Mouse (Mus musculus) heart, embryonic 12.5 days (tissue): Measurements from ENCODE around the gene Actn4. TPM values are rescaled to one million over a fixed set of nuclear protein-coding genes. Genes with fewer than 3 reads are reported as not detected.
A peak's percentile ranks its signal among the peaks of the same experiment; 100 is the strongest.

ENCODE experiments used
- ATAC-seq: fragments of 200-750 bp; cut with Nextera tagmentation; 2 replicates; pipeline ENCODE4 v1.8.0; 2017; ENCODE audit warnings: moderate TSS enrichment, moderate library complexity; ENCODE audit not compliant: insufficient number of reproducible peaks, low FRiP score
- H3K27ac ChIP-seq: fragments of 300-500 bp; sonication (generic); 2 replicates; pipeline ENCODE4 v1.5.1; 2016; ENCODE audit warnings: mild to moderate bottlenecking, moderate library complexity; ENCODE audit not compliant: poor library complexity, severe bottlenecking
- H3K27me3 ChIP-seq: fragments of 300-500 bp; sonication (generic); replicated peaks from 2 replicates; pipeline ENCODE4 v1.6.1; 2016; ENCODE audit warnings: mild to moderate bottlenecking, moderate library complexity
- H3K36me3 ChIP-seq: fragments of 300-500 bp; sonication (generic); 2 replicates; pipeline ENCODE4 v1.6.1; 2016; ENCODE audit warnings: mild to moderate bottlenecking, moderate library complexity
- H3K4me1 ChIP-seq: fragments of 300-500 bp; sonication (generic); replicated peaks from 2 replicates; pipeline ENCODE4 v1.6.1; 2016; ENCODE audit warnings: mild to moderate bottlenecking
- H3K4me2 ChIP-seq: fragments of 300-500 bp; sonication (generic); 2 replicates; pipeline ENCODE4 v1.6.1; 2016; ENCODE audit warnings: mild to moderate bottlenecking, moderate library complexity
- H3K4me3 ChIP-seq: fragments of 300-500 bp; sonication (generic); 2 replicates; pipeline ENCODE4 v1.5.1; 2016; ENCODE audit warnings: mild to moderate bottlenecking
- H3K9ac ChIP-seq: fragments of 300-500 bp; sonication (generic); 2 replicates; pipeline ENCODE4 v1.6.1; 2016; ENCODE audit warnings: mild to moderate bottlenecking, moderate library complexity
- H3K9me3 ChIP-seq: fragments of 300-500 bp; sonication (generic); replicated peaks from 2 replicates; pipeline ENCODE4 v1.6.1; 2016; ENCODE audit warnings: mild to moderate bottlenecking, moderate library complexity
- WGBS: fragments of 180-500 bp; shearing (Covaris S2); methylation state at CpG from one replicate; pipeline ENCODE4 v1.1.7; 2016; 5-methylcytosine and 5-hydroxymethylcytosine counted together
- polyA plus RNA-seq: library from polyadenylated mRNA; unstranded; fragments of >200 nt; fragmentation: Nextera tagmentation; extraction: Ambion mirVana; gene quantifications from 2 replicates; pipeline ENCODE4 v1.2.1, GENCODE M21; 2016

Actn4 gene
- polyA plus RNA-seq, 1 experiment from 2014 or later = 317 TPM

DNA sequence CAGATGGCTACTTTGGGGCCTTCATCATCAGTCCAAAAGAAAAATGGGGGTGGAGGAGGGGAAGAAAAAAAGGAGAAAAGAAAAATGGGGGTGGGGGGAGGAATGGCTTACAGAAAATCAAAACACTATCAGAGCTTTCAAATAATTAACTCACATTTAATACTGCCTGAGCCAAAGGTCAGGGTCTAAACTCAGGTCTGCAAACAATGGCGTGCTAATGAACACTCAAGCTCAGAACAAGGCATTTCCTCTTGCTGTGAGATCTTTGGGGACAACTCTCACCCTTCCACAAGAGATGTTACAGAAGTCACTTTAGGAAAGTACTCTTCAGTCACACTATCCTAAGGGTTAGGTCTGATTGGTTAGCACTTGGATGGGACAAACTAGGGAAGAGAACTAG is 3.4 kb downstream of the Actn4 start:
- H3K9me3 ChIP-seq = no peaks in the 10 kb centered on the region
- no peaks in the 10 kb centered on the region for H3K27me3 ChIP-seq
- H3K27ac ChIP-seq = peak overlapping the region; percentile 85
- peaks cover 66% of the 10 kb centered on the region for H3K4me1 ChIP-seq
- peak overlapping the region; percentile 99 for H3K4me2 ChIP-seq
- peak overlapping the region; percentile 79; the same call in 1 of the 2 replicates for H3K4me3 ChIP-seq
- ATAC-seq = no peak
- H3K9ac ChIP-seq = peak overlapping the region; percentile 95; the same call in 1 of the 2 replicates
- WGBS = 57% methylated on average over 1 of the region's 1 CpGs
- peaks cover 8% of the 10 kb centered on the region; the same call in 1 of the 2 replicates for H3K36me3 ChIP-seq

DNA sequence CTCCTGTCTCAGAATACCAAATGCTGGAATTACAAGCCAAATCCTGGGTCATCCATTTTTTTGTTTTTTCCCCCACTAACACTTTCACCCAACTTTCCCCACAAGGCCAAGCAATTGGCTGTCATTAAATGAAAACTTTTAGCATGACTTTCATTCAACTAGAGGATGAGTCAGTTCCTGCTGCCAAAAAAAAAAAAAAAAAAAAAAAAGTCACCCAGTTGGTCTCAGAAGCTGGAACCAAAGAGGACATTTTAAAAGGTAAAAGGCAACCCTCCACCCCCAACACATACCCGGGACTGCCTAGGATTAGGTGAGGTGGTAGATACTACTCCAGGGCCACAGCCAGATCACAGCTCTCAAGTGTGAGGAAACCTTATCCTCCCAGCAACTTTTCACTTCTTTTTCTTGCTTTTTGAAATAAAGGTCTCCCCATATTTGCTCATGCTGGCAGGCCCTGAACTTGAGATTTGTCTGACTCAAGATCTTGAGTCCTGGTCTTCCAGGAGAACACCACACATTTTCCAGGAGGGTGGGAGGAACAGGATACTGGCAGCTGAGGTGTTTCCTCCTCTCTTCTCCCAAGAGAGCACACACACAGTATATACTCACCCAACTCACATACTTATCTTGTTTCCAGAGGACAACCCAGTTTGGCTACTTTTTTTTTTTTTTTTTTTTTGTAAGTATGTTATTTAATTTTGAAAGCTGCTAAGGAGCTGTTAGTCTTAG is 4.0 kb downstream of the Actn4 start:
- peak overlapping the region; percentile 99 for H3K4me2 ChIP-seq
- peak overlapping the region; percentile 52; the same call in 1 of the 2 replicates for H3K9ac ChIP-seq
- WGBS = 36% methylated on average over 1 of the region's 1 CpGs
- no peaks in the 10 kb centered on the region for H3K27me3 ChIP-seq
- peaks cover 8% of the 10 kb centered on the region; the same call in 1 of the 2 replicates for H3K36me3 ChIP-seq
- no peak overlapping the region for H3K4me3 ChIP-seq
- H3K27ac ChIP-seq = peak overlapping the region; percentile 58; the same call in 1 of the 2 replicates
- peaks cover 72% of the 10 kb centered on the region for H3K4me1 ChIP-seq
- ATAC-seq = no peak
- H3K9me3 ChIP-seq = no peaks in the 10 kb centered on the region

DNA sequence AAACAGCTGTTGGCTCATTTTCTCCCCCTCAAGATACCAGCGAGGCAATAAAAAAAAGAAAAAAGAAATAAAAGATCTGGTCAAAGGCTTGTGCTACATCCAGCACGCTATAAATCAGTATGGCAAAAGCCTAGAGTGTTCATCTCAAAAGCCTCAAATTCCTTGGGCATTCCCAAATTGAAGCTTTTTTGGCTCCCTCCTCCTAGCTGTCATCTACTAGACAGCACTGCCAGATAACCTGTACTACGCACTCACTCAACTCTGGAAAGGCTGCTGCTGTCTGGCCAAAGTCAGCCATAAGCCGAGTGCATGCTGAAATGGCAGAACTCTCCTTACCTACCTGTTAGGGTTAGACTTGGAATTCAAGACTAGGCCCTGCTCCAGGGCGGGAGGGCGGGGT is 4.9 kb downstream of the Actn4 start:
- H3K4me3 ChIP-seq = no peak overlapping the region
- peak overlapping the region; percentile 27 for H3K4me2 ChIP-seq
- peaks cover 8% of the 10 kb centered on the region; the same call in 1 of the 2 replicates for H3K36me3 ChIP-seq
- 58% methylated on average over 6 of the region's 6 CpGs for WGBS
- no peak for ATAC-seq
- H3K27ac ChIP-seq = peak overlapping the region; percentile 58
- peaks cover 81% of the 10 kb centered on the region for H3K4me1 ChIP-seq
- peak overlapping the region; percentile 44 for H3K9ac ChIP-seq
- no peaks in the 10 kb centered on the region for H3K27me3 ChIP-seq
- H3K9me3 ChIP-seq = no peaks in the 10 kb centered on the region

DNA sequence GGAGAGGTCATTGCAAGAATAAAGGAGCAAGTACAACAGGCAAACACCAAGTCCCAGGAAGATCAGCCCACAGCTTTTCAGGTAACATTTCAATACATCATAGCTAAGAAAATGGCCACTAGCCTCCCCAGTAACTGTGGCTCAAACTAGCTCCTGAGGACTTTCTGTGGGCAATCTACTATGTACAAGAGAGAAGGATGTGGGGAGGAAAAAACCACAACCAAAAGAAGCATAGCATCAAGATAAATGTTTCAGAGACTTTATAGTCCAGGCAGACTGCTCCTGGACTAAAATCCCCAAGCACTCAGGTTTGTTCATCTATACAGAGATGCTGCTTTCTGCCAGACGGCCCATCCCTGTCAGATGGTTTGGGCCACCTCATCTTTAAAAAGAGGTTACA is 5.9 kb downstream of the Actn4 start:
- peaks cover 8% of the 10 kb centered on the region; the same call in 1 of the 2 replicates for H3K36me3 ChIP-seq
- peaks cover 91% of the 10 kb centered on the region for H3K4me1 ChIP-seq
- no peak overlapping the region for H3K4me2 ChIP-seq
- no peaks in the 10 kb centered on the region for H3K27me3 ChIP-seq
- no peak overlapping the region for H3K9ac ChIP-seq
- H3K9me3 ChIP-seq = no peaks in the 10 kb centered on the region
- H3K27ac ChIP-seq = peak overlapping the region; percentile 77; the same call in 1 of the 2 replicates
- WGBS = 86% methylated on average over 1 of the region's 1 CpGs
- H3K4me3 ChIP-seq = no peak overlapping the region
- ATAC-seq = no peak

DNA sequence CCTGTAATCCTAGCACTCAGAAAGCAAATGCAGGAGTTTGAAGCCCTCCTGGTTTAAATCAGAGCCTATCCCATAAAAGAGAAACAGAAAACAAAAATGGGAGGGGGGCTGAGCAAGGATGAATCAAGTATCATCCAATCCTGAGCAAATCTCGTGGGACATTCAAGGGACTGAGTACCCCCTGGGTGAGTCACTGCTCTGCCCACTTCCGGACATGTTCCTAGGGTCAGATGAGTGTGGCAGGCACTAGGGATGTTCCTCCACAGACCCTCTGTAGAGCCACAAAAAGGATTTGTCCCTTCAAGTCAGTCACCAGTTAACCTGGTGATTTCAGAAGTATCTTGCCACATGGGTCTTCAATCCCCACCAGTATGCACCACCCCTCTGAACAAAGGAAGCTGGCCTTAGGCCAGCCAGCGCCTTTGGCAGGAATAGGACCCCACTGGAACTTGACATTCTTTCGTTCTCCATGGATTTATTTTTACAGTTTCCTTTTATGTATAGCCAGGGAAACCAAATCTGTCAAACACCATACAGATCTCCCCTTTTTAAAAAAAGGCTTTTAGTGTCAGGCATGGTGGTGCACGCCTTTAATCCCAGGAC is 6.7 kb downstream of the Actn4 start:
- Histone ChIP-seq H3K4me3 (no peak overlapping the region), H3K36me3 (peaks cover 10% of the 10 kb centered on the region; the same call in 1 of the 2 replicates), H3K9me3 (no peaks in the 10 kb centered on the region), H3K4me1 (peaks cover 94% of the 10 kb centered on the region), H3K9ac (peak overlapping the region; percentile 50), H3K27me3 (no peaks in the 10 kb centered on the region), H3K4me2 (peak overlapping the region; percentile 13; the same call in 1 of the 2 replicates), H3K27ac (peak overlapping the region; percentile 77)
- WGBS = 42% methylated on average over 5 of the region's 5 CpGs
- no peak; the same call in 1 of the 2 replicates for ATAC-seq

DNA sequence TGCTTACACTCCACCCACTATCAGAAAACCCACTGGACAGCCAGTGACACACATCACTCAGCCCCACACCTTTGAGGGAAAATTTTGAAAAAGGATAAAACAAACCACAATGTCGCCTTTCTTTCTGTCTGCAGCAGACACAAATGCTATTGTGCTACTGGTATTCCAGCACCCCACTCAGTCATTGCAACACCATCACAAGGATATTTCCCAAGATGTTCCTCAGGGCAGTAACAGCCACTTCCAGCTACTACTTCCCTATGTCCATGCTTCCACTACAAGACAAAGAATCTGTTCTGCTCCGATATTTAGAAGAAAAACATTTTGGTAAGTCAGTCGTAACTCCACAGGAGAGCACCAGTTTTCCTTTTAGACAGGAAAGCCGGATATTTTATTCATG is 7.4 kb downstream of the Actn4 start:
- H3K9ac ChIP-seq = peak overlapping the region; percentile 50
- 81% methylated on average over 4 of the region's 4 CpGs for WGBS
- no peaks in the 10 kb centered on the region for H3K27me3 ChIP-seq
- H3K4me1 ChIP-seq = peaks cover 94% of the 10 kb centered on the region
- no peaks in the 10 kb centered on the region for H3K9me3 ChIP-seq
- peak overlapping the region; percentile 77 for H3K27ac ChIP-seq
- H3K4me3 ChIP-seq = no peak overlapping the region
- no peak for ATAC-seq
- peaks cover 17% of the 10 kb centered on the region; the same call in 1 of the 2 replicates for H3K36me3 ChIP-seq
- no peak overlapping the region for H3K4me2 ChIP-seq

DNA sequence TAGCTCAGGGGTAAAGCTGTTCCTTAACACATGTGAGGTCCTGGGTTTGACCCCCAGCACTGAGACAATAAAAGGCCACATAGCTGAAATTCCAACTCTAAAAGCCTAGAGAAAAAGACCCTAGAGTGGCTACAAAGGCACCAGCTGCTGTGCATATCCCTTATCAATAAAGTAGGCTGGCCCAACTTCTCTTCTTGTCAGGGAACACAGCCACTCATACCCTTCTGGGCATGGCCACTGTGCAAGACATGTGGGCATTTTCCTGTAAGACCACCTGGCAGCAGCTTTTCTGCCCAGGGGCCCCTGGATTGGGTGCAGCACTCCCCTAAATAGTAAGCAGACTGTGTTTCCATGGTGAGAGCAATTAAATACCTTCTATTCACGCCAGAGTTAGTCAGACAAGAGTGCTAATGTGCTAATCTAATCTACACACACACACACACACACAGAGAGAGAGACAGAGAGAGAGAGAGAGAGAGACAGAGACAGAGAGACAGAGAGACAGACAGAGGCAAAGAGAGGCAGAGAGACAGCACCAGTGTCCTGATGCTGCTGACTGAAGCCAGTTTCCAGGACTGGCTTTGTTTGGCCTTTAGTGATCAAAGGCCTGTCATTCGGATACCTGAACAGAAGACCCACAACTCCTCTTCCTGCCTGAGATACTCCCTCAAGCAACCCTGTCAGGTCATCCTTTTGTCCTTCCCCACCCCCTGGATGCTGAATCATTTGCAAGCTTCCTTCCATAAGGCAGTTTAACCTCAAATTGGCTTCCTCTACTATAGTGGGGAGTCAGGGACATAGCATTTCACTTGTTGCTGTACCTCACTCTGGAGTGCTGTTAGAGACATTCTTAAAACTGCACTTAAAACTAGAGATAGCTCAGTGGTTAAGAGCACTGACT is 8.4 kb downstream of the Actn4 start:
- H3K27ac ChIP-seq = peak overlapping the region; percentile 89
- H3K4me3 ChIP-seq = no peak overlapping the region
- 4% methylated on average over 2 of the region's 2 CpGs for WGBS
- no peaks in the 10 kb centered on the region for H3K27me3 ChIP-seq
- no peaks in the 10 kb centered on the region for H3K9me3 ChIP-seq
- ATAC-seq = peak; percentile 42; the same call in 1 of the 2 replicates
- H3K36me3 ChIP-seq = peaks cover 24% of the 10 kb centered on the region; the same call in 1 of the 2 replicates
- peak overlapping the region; percentile 65 for H3K9ac ChIP-seq
- H3K4me1 ChIP-seq = peaks cover 94% of the 10 kb centered on the region
- peak overlapping the region; percentile 51 for H3K4me2 ChIP-seq

DNA sequence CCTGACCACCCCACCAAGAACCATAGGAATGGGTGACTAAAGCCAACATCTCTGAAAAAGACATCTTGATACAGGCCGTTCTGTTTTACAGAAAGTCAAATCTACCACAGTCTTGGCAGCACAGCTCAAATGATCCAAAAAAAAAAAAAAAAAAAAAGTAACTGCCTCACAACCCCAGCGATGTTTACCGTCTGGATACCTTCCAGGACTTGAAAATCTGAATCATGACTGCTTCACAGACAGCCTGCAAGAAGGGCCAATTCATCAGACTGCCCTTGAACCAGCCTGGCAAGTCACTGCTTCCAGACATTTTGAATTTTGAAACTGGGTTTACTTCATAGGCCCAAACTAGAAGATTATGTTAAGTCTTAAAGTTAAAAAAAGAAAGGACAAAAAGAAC is 9.4 kb downstream of the Actn4 start:
- H3K4me2 ChIP-seq = 0 out of 2 replicates have a peak overlapping the region, but pooled peaks have one; percentile 51
- 25% methylated on average over 3 of the region's 3 CpGs for WGBS
- peak overlapping the region; percentile 89 for H3K27ac ChIP-seq
- H3K36me3 ChIP-seq = peaks cover 28% of the 10 kb centered on the region; the same call in 1 of the 2 replicates
- no peaks in the 10 kb centered on the region for H3K27me3 ChIP-seq
- H3K9me3 ChIP-seq = no peaks in the 10 kb centered on the region
- no peak overlapping the region for H3K4me3 ChIP-seq
- H3K9ac ChIP-seq = no peak overlapping the region
- no peak for ATAC-seq
- H3K4me1 ChIP-seq = peaks cover 94% of the 10 kb centered on the region

DNA sequence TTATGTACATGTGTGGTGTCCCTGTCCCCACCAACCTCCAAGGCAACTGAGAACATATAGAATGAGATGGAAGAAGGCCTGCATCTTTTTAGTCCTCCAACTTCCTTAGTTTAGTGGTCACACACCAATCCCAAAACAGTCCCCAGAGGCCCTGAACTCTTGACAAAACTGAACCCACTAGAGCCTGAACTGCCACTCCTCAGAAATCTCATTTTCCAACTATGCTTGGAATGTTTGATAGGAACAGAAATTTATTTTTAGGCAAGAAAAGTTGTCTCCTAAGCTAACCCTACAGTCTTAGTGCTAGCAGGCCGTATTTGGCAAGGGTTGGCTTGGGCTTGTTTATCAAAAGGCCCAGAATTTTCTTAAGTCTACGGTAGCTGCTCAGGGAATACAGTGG is 10.4 kb downstream of the Actn4 start:
- 37% methylated on average over 2 of the region's 2 CpGs for WGBS
- peaks cover 96% of the 10 kb centered on the region for H3K4me1 ChIP-seq
- H3K4me2 ChIP-seq = peak overlapping the region; percentile 20; the same call in 1 of the 2 replicates

DNA sequence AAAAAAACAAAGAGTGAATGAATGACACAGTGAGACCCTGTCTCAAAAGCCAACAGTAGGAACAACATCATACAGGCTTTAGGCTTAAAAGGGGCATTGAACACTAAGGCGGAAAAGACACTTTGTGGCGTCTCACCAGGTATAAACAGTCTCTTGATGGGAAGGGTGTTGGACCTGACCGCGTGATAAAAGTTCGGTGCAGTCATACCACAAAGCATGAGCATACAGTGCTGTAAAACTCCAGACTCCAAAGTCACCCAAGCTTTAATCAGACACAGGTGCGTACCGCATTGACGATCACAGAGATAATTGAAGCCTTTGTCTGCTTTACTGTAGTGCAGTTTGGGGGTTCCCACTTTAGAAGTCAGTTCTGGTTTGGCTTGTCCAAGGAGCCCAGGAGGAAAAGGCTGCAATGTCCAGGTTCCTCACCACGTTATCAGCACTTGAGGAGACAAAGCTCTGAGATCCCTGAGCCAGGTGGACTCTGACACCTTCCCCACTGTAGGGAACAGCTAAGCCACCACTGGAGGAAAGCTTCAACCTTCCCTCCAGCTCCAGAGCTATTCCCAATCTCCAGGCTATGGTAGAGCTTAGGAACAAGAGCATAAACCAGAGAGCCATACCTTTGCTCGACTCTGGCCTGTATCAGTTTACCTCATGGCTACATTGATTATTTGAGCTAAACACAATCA is 11.6 kb downstream of the Actn4 start:
- H3K9ac ChIP-seq = no peak overlapping the region
- no peaks in the 10 kb centered on the region for H3K9me3 ChIP-seq
- ATAC-seq = no peak
- WGBS = 87% methylated on average over 10 of the region's 10 CpGs
- H3K4me1 ChIP-seq = peaks cover 96% of the 10 kb centered on the region
- no peak overlapping the region for H3K4me3 ChIP-seq
- peaks cover 28% of the 10 kb centered on the region; the same call in 1 of the 2 replicates for H3K36me3 ChIP-seq
- H3K27me3 ChIP-seq = no peaks in the 10 kb centered on the region
- H3K4me2 ChIP-seq = no peak overlapping the region
- peak overlapping the region; percentile 45; the same call in 1 of the 2 replicates for H3K27ac ChIP-seq

More for the DNA sequence above, 10.4 kb downstream of the Actn4 start:
- ATAC-seq = no peak
- Histone ChIP-seq H3K9ac (peak overlapping the region; percentile 42; the same call in 1 of the 2 replicates), H3K27me3 (no peaks in the 10 kb centered on the region), H3K4me3 (no peak overlapping the region), H3K27ac (peak overlapping the region; percentile 89), H3K36me3 (peaks cover 28% of the 10 kb centered on the region; the same call in 1 of the 2 replicates), H3K9me3 (no peaks in the 10 kb centered on the region)
